Mouse (Mus musculus) T-cell, adult 2 months (primary cell): ENCODE measurements around the gene Lama2.
"Not testable (repeated sequence)": the region's sequence is repeated elsewhere in the genome, so short reads cannot be mapped to it uniquely, and the experiment has no call there.

ENCODE experiments used
- DNase-seq: peaks from one replicate; pipeline ENCODE4 v3.0.0; 2022; ENCODE audit warnings: low spot score

Lama2 gene

DNA sequence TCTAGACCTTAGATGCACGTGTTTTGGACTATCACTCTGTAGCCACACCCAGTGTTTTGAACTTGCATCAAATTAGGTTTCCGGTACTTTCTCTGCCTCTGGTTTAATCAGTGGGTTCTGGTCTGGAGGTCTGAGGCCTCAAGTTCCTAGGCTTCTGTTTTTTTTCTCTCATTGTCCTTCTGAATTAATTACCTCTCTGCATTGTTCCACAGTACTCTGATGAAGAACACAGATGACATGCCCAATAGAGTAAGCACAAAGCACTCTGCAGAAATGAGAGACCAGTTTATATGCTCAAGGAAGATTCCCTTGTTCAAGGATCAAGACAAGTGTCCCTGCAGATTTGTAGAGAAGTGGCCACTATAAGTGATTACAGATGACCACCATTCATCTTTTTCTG lies 613.8 kb downstream of the Lama2 start:
- DNase-seq, result no peak

DNA sequence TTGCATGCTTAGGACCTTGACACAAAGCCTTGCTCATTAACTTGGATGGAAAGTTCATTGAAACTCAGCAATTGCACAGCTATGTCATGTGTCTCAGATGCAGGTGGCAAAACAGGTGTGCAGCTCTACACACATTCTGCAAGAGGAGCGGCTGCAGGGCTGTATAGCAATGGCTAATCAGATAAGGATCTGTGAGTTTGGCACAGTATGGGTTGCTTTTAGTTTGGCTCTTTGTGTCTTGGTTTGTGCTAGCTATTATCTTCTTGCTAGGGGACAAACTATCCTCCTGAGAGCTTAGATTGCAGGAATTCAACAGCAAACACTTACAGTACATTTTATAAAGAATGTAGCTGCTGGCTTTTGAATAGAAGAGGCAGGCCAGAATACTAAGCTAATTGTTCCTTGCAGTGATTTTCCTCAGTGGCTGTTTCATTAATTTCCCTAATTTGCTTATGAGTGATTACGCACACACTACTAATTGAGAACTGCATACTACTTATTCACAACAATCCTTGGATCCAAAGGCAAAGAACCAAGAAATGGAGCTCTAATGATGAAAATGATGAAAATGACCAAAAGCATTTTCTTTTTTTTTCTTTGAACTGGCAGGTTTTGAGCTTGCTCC lies 617.9 kb downstream of the Lama2 start:
- no peak for DNase-seq

- DNase-seq, result no peak
Observed at GRCm38 (mm10) chr10:26996684-26997083, 622.9 kb downstream of the Lama2 start.

GRCm38 (mm10) chr10:26995987-26996386 lies 623.6 kb downstream of the Lama2 start:
- no peak for DNase-seq

DNA sequence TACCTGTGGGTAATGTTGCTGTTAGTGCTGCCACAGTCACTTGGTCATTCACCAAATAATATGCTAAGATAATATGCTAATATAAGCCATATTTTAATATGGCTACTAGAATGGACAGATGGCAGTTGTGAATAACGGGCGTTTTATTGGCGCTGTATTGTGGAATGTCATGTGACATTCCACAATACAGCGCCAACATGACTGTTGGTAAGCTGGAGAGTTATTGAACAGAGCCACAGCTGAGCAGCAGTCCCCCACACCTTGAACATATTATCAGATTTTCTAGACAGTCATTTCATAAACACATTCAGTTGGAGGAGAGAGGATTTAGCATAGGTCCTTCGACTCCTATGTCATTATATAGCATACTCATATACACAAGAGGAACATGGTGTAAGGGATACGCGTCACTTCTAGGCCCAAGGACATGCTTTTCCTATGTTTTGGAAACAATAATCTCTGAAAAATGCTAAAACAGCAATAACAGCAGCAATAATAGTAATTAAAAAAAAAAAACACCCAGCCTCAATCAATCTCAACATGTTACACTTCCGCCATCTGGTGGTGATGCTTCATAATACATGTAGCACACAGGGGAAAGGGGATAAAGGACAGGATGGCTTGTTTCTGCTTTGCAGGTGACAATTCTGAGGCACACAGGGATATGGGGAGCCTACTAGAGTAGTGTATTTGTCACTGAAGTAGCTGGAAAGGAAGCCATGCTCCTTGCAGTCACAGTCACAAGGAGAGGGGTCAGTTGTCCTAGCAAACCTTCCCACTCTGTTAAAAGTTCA lies 624.2 kb downstream of the Lama2 start:
- peak; percentile 0 for DNase-seq

DNA sequence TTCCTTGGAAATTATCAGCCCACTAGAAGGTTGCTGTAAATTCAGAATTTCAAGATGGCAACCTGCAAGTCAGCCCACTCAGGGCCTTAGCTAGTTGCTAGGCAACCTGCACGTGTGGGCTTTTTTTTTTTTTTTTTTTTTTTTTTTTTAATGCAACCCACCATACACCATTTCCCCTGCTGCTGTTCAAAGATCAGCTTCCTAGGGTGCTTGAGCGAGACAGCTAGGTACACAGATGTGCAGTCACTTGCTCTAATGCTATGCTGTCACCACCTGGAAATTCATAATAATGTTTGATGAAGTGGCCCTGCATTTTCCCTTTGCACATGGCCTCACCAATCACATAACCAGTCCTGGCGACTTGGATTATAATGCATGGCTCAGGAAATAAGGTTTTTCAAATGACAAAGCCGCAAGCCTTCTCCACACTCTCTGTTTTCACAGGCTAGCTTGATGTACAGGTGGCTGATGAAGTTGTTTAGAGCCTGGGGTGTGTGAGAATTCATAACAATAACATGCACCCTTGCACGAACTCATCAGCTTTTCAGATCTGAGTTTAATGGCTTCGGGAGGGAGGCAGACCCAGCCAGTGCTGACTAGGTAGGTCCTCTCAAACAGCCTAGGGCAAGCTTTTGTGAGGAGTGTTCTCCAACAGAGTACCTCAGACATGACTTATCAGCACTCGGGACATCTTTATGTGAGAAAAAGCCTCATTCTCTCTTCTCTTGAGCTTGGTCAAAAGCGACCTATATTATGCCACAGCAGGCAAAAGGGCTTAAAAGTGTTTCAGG lies 625.4 kb downstream of the Lama2 start:
- no peak for DNase-seq

- no peak for DNase-seq
Observed at GRCm38 (mm10) chr10:26985451-26985850, 634.1 kb downstream of the Lama2 start.

DNA sequence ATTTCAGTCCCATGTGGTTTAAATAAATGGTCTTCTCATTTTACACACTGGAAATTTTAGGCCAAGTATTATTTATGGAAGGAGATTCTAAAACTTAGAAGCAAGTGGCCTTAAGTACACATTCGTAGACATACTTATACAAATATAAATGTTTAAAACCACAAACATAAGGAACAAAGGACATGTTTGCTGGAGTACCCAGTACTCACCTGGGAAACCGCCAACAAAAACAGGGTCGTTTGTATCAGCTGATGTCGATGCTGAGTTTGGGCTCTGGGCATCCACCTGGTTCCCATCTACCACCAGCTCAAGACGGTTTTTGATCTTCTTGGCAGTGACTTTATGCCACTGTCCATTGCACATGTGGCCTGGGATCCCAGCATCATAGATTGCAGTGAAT lies 635.5 kb downstream of the Lama2 start:
- DNase-seq, result not testable (repeated sequence)

GRCm38 (mm10) chr10:26983583-26983982 lies 636.0 kb downstream of the Lama2 start:
- DNase-seq, result no peak

DNA sequence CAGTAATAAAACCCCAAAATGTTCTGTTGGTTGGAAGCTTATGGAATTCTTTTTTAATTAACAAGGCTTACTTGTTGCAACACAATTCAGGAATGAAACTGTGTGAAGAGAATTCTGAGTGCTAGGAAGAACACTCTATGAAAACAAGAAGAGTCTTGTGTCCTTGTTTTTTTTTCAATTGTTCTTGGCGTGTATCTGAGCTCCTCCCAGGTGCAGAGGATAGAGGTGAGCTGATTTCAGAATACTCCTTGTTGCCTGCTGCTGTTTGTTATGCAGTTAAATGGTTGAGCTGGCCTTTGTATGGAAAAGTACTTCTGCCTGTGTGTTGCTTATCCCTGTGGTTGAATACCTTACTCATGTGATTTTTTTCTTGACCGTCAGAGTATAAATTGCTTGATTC lies 636.9 kb downstream of the Lama2 start:
- DNase-seq, result no peak

DNA sequence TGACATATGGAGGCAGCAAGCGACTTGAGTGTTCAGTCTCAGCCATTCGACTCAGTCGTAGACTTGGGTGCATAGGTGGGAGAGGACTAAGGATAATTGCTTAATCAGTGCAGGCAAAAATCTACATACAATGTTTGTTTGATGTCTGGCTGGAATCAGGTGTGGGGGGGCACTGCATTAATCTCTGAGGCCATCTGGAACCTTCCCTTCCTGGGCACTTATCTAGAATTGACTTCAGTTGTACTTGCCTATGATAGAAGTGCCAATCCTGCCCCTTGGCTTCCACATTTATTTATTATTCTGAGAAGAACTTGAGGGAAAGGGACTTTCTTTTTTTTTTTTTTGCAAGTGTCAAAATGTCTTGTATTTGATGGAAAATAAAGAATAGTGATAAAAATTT lies 644.2 kb downstream of the Lama2 start:
- DNase-seq, result no peak

GRCm38 (mm10) chr10:26974224-26974623 lies 645.3 kb downstream of the Lama2 start:
- DNase-seq, result no peak

DNA sequence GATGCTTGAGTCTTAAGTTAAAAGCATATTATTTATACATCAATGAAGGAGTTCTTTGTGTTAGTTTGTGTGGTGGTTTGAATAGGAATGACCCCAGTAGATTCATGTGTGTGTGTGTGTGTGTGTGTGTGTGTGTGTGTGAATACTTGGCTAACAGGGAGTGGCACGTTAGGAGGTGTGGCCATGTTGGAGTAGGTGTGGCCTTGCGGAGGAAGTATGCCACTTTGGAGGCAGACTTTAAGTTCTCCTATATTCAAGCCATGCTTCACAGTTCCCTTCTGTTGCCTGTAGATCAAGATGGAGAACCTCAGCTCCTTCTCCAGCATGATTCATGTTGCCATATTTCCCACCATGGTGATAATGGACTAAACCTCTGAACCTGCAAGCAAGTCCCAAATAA lies 646.0 kb downstream of the Lama2 start:
- no peak for DNase-seq

DNA sequence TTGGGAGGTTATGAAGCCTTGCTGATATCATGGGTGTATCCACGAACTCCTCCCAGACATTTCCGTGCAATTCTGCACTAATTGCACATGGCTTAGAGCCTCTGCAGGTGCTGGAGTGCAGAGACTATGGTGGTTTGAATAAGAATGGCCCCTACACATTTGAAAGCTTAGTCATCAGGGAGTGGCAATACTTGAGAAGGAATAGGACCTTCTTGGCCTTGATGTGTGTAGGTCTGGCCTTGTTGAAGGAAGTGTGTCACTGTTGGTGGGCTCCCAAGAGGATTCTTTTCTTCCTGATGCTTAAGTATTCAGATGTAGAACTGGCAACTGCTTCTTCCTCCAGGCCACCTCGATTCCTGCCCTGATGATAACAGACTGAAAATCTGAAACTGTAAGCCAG lies 661.0 kb downstream of the Lama2 start:
- no peak for DNase-seq

DNA sequence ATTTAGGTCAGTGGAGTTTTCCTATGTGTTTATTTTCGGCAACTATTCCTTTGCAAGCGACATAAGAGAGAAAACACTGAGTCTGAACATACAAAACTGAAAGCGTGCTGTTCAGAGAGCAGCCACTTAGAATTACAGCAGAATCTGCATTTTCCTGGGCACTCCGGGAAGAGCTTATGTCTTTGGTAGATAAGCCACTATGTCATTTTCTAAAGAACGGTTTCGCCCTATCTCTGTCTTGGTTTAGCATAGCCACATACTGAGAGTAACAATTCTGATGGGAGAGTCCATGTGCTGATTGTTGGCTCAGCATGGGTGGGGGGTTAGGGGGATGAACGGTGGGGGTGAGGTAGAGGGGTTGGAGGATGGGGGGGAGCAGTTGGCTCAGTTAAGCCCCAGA lies 669.1 kb downstream of the Lama2 start:
- no peak for DNase-seq

DNA sequence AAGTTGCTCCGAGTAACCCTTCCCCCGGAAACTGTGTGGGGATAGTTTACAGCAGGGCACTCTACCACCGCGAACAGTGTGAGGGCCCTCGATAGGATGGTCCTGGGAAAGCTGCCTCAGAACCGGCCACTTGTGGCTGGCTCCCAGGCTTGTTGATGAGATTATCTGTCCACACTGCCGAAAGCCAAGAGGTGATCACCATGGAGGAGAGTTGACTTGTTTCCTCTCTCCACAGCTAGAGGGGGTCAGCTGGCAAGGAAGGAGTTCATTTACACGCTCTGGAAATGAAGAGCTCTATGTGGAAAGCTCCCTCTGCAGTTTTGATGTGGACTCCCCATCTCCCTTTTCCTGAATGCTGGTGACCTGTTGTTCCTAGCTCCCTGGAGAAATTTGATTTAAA lies 669.9 kb downstream of the Lama2 start:
- no peak for DNase-seq

DNA sequence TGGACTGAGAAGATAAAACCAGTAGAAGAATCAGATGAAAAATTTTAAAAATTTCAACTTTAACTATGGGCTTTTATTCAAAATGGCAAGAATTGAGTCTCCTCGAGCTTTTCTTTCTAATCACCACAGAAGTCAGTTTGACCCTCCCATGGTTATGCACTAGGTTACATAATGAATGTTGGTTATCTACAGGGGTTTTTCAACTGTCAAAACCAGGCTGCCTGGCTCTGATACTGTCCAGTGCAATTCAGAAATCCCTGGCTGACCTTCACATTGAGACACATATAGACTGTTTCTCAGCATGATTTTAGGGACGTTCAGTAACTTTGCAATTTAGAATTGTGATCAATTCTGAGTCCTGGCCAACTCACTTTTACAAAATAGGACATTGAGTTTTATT lies 671.2 kb downstream of the Lama2 start:
- DNase-seq, result no peak

DNA sequence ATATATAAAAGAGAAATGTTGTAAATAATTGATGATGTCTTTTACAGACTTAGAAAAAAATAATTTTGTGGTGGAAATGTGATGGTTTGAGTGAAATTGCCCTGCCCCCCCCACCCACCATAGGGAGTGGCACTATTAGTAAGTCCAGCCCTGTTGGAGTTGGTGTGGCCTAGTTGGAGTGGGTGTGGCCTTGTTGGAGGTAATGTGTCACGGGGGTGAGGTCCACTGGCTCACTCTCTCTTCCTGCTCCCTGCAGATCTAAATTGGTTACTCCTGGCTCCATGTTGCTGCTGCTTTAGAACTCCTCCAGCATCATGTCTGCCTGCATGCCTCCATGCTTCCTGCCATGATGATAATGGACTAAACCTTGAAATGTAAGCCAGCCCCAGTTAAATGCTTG lies 680.0 kb downstream of the Lama2 start:
- no peak for DNase-seq

GRCm38 (mm10) chr10:26938464-26938863 lies 681.1 kb downstream of the Lama2 start:
- DNase-seq, result not testable (repeated sequence)

- not testable (repeated sequence) for DNase-seq
Observed at GRCm38 (mm10) chr10:26936056-26936455, 683.5 kb downstream of the Lama2 start.
